Mouse (Mus musculus) testis, adult 2 months (tissue): Measurements from ENCODE around the gene Cldn11.

Experiments used
- CTCF ChIP-seq: fragments of 200-500 bp; IDR thresholded peaks from 2 replicates; pipeline ENCODE4 v1.5.1; 2012; ENCODE audit warnings: low read depth, mild to moderate bottlenecking, inconsistent platforms, low read length, moderate library complexity; ENCODE audit not compliant: control insufficient read depth, insufficient read depth, insufficient replicate concordance
- POLR2A ChIP-seq: fragments of 200-500 bp; IDR thresholded peaks from 2 replicates; pipeline ENCODE4 v1.6.1; 2012; ENCODE audit warnings: low read depth, mild to moderate bottlenecking, inconsistent platforms, low read length, moderate library complexity; ENCODE audit not compliant: control insufficient read depth

DNA sequence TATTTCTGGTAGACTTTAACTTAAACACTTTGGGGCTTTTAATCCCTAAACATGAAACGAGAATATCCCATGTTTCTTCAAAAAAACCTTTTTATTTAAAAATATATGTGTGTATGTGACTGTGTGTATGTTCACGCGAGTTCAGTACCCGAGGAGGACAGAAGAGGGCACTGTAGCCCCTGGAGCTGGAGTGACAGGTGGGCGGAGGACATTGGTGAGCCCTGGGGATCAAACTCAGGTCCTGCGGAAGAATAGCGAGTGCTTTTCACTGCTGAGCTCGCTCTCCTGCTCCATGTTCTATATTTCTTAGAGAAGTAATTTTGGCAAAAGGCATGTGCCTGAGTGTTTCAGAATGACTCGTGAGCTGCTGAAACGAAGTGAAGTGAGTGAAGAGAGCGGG is 54.2 kb downstream of the Cldn11 start:
- TF ChIP-seq CTCF (no peak), POLR2A (no peak)
